Mouse (Mus musculus): ENCODE data around the gene Gzmn. TPM values are rescaled to one million over a fixed set of nuclear protein-coding genes. Genes with fewer than 3 reads are reported as not detected.
"Not testable (repeated sequence)": the region's sequence is repeated elsewhere in the genome, so short reads cannot be mapped to it uniquely, and the experiment has no call there.

The Gzmn gene
- not detected in 2 replicates for polyA plus RNA-seq (2012; ENCODE audit: insufficient read depth, insufficient read length, missing spikeins)

GRCm38 (mm10) chr14:56174499-56174898 lies at the start of gene Gzmn:
Gene Gzmn (minus strand): TSS chr14:56174599.
- no peaks in the 10 kb centered on the region for H3K4me1 ChIP-seq (ENCODE audit: control insufficient read depth, insufficient read depth, insufficient read length, low read length)
- H3K4me3 ChIP-seq (ENCODE audit: insufficient read depth, low read depth, low read length) = no peak within 1 kb of the TSS
- H3K27ac ChIP-seq (replicated peaks; ENCODE audit: low read depth, low read length) = no peak within 1 kb of the TSS

GRCm38 (mm10) chr14:56211317-56211716 lies 36.9 kb upstream of the Gzmn start, which contains the start of gene Gzmf:
Gene Gzmf (minus strand): TSS chr14:56211417.
- Histone ChIP-seq H3K4me1 (ENCODE audit: control insufficient read depth, insufficient read depth, insufficient read length, low read length) (no peaks in the 10 kb centered on the region), H3K4me3 (ENCODE audit: insufficient read depth, low read depth, low read length) (no peak within 1 kb of the TSS), H3K27ac (replicated peaks; ENCODE audit: low read depth, low read length) (no peak within 1 kb of the TSS)

- Histone ChIP-seq H3K27ac (replicated peaks; ENCODE audit: low read depth, low read length) (no peak overlapping the region), H3K4me1 (ENCODE audit: control insufficient read depth, insufficient read depth, insufficient read length, low read length) (no peaks in the 10 kb centered on the region), H3K4me3 (ENCODE audit: insufficient read depth, low read depth, low read length) (no peak overlapping the region)
Observed at GRCm38 (mm10) chr14:56205613-56206012, 31.2 kb upstream of the Gzmn start.

GRCm38 (mm10) chr14:56205021-56205420 lies 30.6 kb upstream of the Gzmn start:
- H3K27ac ChIP-seq (replicated peaks; ENCODE audit: low read depth, low read length); H3K4me3 ChIP-seq (ENCODE audit: insufficient read depth, low read depth, low read length); H3K4me1 ChIP-seq (ENCODE audit: control insufficient read depth, insufficient read depth, insufficient read length, low read length): not testable (repeated sequence)

GRCm38 (mm10) chr14:56203975-56204374 lies 29.6 kb upstream of the Gzmn start:
- Histone ChIP-seq H3K4me3 (ENCODE audit: insufficient read depth, low read depth, low read length) (no peak overlapping the region), H3K4me1 (ENCODE audit: control insufficient read depth, insufficient read depth, insufficient read length, low read length) (no peaks in the 10 kb centered on the region), H3K27ac (replicated peaks; ENCODE audit: low read depth, low read length) (no peak overlapping the region)

DNA sequence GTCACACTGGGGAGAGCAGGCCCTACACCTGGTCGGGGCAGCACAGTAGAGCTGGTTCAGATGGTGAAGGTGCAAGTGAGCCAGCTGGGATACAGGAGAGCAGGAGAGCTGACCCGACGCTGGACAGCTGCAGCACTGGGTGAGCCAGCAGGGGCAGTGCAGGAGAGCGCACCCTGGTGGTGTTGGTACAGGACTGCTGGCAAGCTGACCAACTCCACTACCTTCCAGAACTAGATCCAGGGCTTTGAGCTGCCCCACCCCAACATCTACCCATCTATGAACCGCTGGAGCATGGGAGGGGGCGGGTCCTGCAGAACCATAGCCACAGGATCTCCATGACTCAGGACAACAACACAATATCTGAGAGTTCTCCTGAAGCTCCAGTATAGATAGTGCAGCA lies 12.5 kb upstream of the Gzmn start:
- Histone ChIP-seq H3K27ac (replicated peaks; ENCODE audit: low read depth, low read length) (no peak overlapping the region), H3K4me1 (ENCODE audit: control insufficient read depth, insufficient read depth, insufficient read length, low read length) (no peaks in the 10 kb centered on the region), H3K4me3 (ENCODE audit: insufficient read depth, low read depth, low read length) (no peak overlapping the region)

GRCm38 (mm10) chr14:56186521-56186920 lies 12.1 kb upstream of the Gzmn start:
- Histone ChIP-seq H3K27ac (replicated peaks; ENCODE audit: low read depth, low read length) (no peak overlapping the region), H3K4me1 (ENCODE audit: control insufficient read depth, insufficient read depth, insufficient read length, low read length) (no peaks in the 10 kb centered on the region), H3K4me3 (ENCODE audit: insufficient read depth, low read depth, low read length) (no peak overlapping the region)

- H3K4me3 ChIP-seq (ENCODE audit: insufficient read depth, low read depth, low read length); H3K27ac ChIP-seq (replicated peaks; ENCODE audit: low read depth, low read length); H3K4me1 ChIP-seq (ENCODE audit: control insufficient read depth, insufficient read depth, insufficient read length, low read length): not testable (repeated sequence)
Observed at GRCm38 (mm10) chr14:56177651-56178050, 3.3 kb upstream of the Gzmn start.

DNA sequence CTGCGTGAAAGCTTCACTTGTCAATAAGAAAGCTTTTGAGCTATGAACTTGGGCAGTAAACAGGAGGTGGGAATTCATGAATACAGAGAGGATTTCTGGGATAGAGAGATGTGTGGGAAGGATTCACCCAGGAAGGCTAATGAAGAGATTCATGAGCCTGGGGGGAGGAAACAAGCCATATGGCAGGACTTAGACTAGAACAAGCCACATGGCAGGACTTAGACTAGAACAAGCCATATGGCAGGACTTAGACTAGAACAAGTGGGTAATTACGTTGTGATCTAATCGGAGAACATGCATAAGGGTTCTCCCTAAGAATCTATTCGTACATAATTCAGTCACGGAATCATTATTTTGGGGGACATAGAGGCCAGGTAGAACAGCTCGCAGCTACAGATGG lies 1.0 kb downstream of the Gzmn start:
- no peaks in the 10 kb centered on the region for H3K4me1 ChIP-seq (ENCODE audit: control insufficient read depth, insufficient read depth, insufficient read length, low read length)
- no peak overlapping the region for H3K4me3 ChIP-seq (ENCODE audit: insufficient read depth, low read depth, low read length)
- H3K27ac ChIP-seq (replicated peaks; ENCODE audit: low read depth, low read length) = no peak overlapping the region

DNA sequence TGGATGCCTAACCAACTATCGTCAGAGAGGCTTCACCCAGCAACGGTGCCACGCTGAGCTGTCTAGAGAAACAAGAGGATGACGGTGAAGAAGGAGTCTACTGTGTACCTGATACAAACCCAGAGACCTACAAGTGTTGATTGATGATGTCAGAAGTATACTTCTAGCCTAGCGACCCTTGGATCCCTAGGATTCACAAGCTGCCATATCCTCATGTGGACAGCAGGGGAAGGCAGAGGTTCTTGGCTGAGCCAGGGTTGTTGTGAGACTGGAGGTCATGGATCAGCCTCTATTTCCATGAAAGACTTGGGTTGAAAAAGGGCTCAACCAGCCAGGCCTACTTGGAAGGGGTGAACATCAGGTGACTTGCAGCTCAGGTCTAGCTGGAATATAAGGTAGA lies 1.7 kb downstream of the Gzmn start:
- H3K4me3 ChIP-seq (ENCODE audit: insufficient read depth, low read depth, low read length) = no peak overlapping the region
- no peaks in the 10 kb centered on the region for H3K4me1 ChIP-seq (ENCODE audit: control insufficient read depth, insufficient read depth, insufficient read length, low read length)
- no peak overlapping the region for H3K27ac ChIP-seq (replicated peaks; ENCODE audit: low read depth, low read length)

DNA sequence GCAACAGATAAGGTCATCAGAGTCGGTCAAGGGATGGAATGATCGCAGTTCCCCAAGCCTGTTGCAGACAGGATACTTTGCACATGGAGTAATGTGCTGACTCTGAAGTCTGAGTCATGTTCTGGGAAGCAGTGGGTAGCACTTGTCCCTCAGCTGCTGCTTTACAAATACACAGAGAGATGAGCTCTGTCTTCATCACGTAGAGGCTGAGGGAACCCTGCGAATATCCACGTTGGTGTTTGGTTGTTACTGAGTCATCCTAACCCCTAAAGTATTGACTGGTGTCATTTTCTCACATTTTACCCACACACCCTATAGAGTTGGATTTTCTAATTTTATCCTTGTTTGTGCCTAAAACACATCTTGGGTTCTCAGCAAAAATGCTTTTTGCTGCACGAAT lies 6.4 kb downstream of the Gzmn start:
- Histone ChIP-seq H3K27ac (replicated peaks; ENCODE audit: low read depth, low read length) (no peak overlapping the region), H3K4me3 (ENCODE audit: insufficient read depth, low read depth, low read length) (no peak overlapping the region), H3K4me1 (ENCODE audit: control insufficient read depth, insufficient read depth, insufficient read length, low read length) (no peaks in the 10 kb centered on the region)

DNA sequence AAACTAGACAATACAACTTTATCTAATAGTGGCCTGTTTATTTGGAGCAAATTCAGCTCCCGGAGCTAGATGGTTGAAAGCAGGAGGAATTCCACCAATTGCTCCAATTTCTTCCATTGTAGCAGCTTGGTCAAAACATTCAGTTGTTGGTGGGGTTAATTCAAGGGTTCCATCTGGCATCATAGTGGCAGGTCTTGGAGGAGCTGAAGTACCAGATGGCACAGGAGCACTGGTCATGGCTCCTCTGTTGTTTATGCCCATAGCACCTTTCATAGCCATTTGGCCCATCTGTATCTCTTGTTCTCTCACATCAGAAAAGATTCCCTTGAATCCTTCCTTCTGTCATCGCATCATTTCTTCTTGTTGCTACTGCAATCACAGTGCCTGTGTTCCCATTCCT lies 12.3 kb downstream of the Gzmn start:
- no peak overlapping the region for H3K27ac ChIP-seq (replicated peaks; ENCODE audit: low read depth, low read length)
- H3K4me1 ChIP-seq (ENCODE audit: control insufficient read depth, insufficient read depth, insufficient read length, low read length) = no peaks in the 10 kb centered on the region
- H3K4me3 ChIP-seq (ENCODE audit: insufficient read depth, low read depth, low read length) = no peak overlapping the region

DNA sequence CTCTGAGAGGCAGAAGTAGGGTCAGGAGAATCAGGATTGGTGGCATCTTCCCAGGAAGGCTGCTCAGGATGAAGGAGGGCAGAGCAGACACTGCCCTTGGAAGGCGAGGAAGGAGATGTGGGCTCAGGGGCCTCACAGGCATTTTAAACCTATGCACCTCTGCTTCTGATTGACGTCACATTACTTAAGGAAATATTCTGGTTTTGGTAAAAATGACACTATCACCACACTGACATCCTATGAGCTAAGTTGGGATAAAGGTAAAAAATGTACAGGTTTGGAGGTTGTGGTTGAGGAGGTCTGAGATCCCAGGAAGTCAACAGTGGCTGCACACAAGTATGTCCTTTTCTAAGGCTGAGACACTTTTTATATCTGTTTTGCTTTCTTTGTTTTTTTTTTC lies 14.9 kb downstream of the Gzmn start, which contains the start of gene Gzmg:
Gene Gzmg, minus strand, starts transcription at position 101 of the 400 bp plus-strand sequence.
- not testable (repeated sequence) for H3K4me1 ChIP-seq (ENCODE audit: control insufficient read depth, insufficient read depth, insufficient read length, low read length); H3K4me3 ChIP-seq (ENCODE audit: insufficient read depth, low read depth, low read length)

DNA sequence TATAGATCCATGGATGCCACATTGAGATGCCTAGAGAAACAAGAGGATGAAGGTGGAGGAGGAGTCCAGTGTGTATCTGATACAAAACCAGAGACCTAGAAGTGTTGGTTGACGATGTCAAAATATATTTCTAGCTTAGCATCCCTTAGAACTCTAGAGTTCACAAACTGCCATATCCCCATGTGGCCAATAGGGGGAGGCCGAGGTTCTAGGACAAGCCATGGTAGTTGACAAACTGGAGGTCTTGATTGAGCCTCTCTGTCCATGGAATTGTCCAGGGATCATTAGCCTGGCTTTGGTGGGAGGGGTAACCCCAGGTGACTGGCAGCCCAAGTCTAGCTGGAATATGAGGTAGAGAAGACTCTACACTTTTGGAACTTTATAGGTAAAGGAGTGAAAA lies 19.1 kb downstream of the Gzmn start:
- H3K27ac ChIP-seq (replicated peaks; ENCODE audit: low read depth, low read length) = no peak overlapping the region
- no peak overlapping the region for H3K4me3 ChIP-seq (ENCODE audit: insufficient read depth, low read depth, low read length)
- H3K4me1 ChIP-seq (ENCODE audit: control insufficient read depth, insufficient read depth, insufficient read length, low read length) = no peaks in the 10 kb centered on the region

More for the DNA sequence above, 14.9 kb downstream of the Gzmn start, which contains the start of gene Gzmg:
- H3K27ac ChIP-seq (replicated peaks; ENCODE audit: low read depth, low read length) = not testable (repeated sequence)

DNA sequence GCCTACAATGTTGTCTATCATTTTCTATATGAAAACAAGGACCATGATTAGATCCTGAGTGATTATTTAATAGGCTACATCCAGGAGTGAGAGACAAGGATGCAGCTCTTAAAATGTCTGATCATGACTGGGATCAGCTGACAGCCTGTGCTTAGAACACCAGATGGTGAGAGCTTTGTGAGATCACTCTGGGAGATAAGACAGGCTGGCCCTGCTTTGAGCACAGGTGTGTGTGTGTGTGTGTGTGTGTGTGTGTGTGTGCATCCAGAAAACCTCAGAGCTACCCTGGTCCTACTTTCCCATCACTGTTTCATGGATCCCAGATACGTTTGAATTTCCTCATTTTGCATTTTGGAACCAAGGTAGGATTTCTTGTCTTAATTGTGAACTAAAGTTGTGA lies 40.7 kb downstream of the Gzmn start:
- not testable (repeated sequence) for H3K27ac ChIP-seq (replicated peaks; ENCODE audit: low read depth, low read length); H3K4me1 ChIP-seq (ENCODE audit: control insufficient read depth, insufficient read depth, insufficient read length, low read length); H3K4me3 ChIP-seq (ENCODE audit: insufficient read depth, low read depth, low read length)

DNA sequence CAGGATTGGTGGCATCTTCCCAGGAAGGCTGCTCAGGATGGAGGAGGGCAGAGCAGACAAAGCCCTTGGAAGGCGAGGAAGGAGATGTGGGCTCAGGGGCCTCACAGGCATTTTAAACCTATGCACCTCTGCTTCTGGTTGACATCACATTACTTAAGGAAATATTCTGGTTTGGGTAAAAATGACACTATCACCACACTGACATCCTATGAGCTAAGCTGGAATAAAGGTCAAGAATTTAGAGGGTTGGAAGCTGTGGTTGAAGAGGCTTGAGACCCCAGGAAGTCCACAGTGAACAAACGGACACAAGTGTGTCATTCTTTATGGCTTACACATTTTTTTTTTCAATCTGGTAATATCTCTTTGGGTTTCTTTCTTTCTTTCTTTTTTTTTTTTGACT lies 41.9 kb downstream of the Gzmn start, which contains the start of gene Gzmd:
Gene Gzmd, minus strand, starts transcription at position 101 of the 400 bp plus-strand sequence.
- not testable (repeated sequence) for H3K4me3 ChIP-seq (ENCODE audit: insufficient read depth, low read depth, low read length); H3K27ac ChIP-seq (replicated peaks; ENCODE audit: low read depth, low read length); H3K4me1 ChIP-seq (ENCODE audit: control insufficient read depth, insufficient read depth, insufficient read length, low read length)

GRCm38 (mm10) chr14:56128341-56128740 lies 46.1 kb downstream of the Gzmn start:
- H3K4me1 ChIP-seq (ENCODE audit: control insufficient read depth, insufficient read depth, insufficient read length, low read length) = no peaks in the 10 kb centered on the region
- H3K27ac ChIP-seq (replicated peaks; ENCODE audit: low read depth, low read length) = no peak overlapping the region
- no peak overlapping the region for H3K4me3 ChIP-seq (ENCODE audit: insufficient read depth, low read depth, low read length)

Data from brown adipose tissue, adult 24 weeks (tissue).